Mouse (Mus musculus): ENCODE results near the gene Gm9837.

DNA sequence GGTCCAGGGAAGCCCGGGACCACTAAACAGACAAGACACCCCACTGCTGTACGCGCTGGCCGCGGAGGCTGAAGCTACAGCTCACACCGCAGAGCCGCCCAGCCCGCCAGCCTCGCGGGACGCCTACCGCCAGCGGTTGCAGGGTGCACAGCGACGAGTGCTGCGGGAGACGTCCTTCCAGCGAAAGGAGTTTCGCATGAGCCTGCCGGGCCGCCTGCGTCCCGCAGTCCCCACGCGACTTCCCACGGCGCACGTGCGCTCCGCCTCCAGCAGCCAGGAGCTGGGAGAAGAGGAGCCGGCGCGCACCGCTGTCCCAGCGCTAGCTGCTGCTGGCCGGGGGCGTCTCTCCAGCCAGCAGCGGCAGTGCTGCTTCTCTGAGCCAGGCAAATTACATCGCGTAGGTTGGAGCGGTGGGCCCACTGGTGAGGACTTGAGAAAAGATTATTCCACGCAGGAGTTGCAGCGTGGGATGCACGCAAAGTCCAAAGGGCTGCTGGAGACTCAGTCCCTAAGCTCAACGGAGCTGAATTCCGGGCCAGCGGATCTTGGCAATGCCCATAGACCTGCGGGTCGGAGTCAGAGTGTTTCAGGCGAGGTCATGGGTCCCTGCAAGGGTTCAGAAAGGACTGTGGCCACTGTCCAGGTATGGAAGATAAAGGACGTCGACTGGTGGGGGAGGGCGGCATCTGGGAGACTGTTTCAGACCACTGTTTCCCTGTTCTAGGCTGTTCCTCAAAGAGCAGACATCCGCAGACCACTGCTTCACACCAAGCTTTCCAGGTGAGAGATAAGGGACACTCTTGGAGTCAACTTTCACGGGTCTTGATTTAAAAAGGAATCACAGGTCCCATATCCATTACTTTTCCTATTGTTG, 6.5 kb downstream of the Gm9837 start:
- TF ChIP-seq GATA1 (IDR thresholded peaks at IDR 0.05; ENCODE audit: low read length) = no peak
- TF ChIP-seq TAL1 (IDR thresholded peaks at IDR 0.05; ENCODE audit: low read length) = no peak

Data from erythroblast, embryonic 14.5 days (primary cell).